Mouse (Mus musculus) kidney, adult 2 months (tissue): ENCODE data around the gene Angel2. TPM values are rescaled to one million over a fixed set of nuclear protein-coding genes. Genes with fewer than 3 reads are reported as not detected.

ENCODE experiments used
- DNase-seq: peaks from one replicate; pipeline ENCODE4 v3.0.0; 2021
- H3K27ac ChIP-seq: fragments of 200-500 bp; 2 replicates; pipeline ENCODE4 v1.5.1; 2012; ENCODE audit warnings: low read depth, low read length, control low read depth, inconsistent platforms; ENCODE audit not compliant: insufficient read depth
- H3K27me3 ChIP-seq: fragments of 200-500 bp; replicated peaks from 2 replicates; pipeline ENCODE4 v1.6.1; 2012; ENCODE audit warnings: mild to moderate bottlenecking, moderate library complexity, low read length, inconsistent platforms; ENCODE audit not compliant: control insufficient read depth, insufficient read depth
- H3K36me3 ChIP-seq: fragments of 200-500 bp; 2 replicates; pipeline ENCODE4 v1.6.1; 2012; ENCODE audit warnings: mild to moderate bottlenecking, moderate library complexity, low read length, inconsistent platforms; ENCODE audit not compliant: control insufficient read depth, insufficient read depth
- H3K4me1 ChIP-seq: fragments of 200-500 bp; 2 replicates; pipeline ENCODE4 v1.6.1; 2011; ENCODE audit warnings: low read length; ENCODE audit not compliant: control insufficient read depth, insufficient read depth
- H3K4me3 ChIP-seq: fragments of 200-500 bp; 2 replicates; pipeline ENCODE4 v1.5.1; 2011; ENCODE audit warnings: mild to moderate bottlenecking, low read depth, low read length, control low read depth; ENCODE audit not compliant: insufficient read depth
- CTCF ChIP-seq: fragments of 200-500 bp; conservative IDR thresholded peaks from 2 replicates; pipeline ENCODE4 v1.5.1; 2011; ENCODE audit warnings: low read depth, mild to moderate bottlenecking, control low read depth, low read length, moderate library complexity, mixed read lengths; ENCODE audit not compliant: insufficient read depth, insufficient read length
- POLR2A ChIP-seq: fragments of 200-500 bp; IDR thresholded peaks from one replicate; pipeline ENCODE4 v1.6.1; 2011; ENCODE audit warnings: low read depth, low read length, control low read depth
- WGBS: fragments of 180-500 bp; shearing (Covaris S2); methylation state at CpG from one replicate; pipeline ENCODE4 v1.1.7; 2018; 5-methylcytosine and 5-hydroxymethylcytosine counted together
- polyA plus RNA-seq: library from polyadenylated mRNA; depleted of rRNA; stranded (reverse); fragments of >200 nt; gene quantifications from 2 replicates; pipeline ENCODE4 v1.2.3, GENCODE M21; 2012

Gene Angel2
- polyA plus RNA-seq, 1 experiment, result 26.6 TPM

- no peaks in the 10 kb centered on the region for H3K27me3 ChIP-seq
- no peaks in the 10 kb centered on the region for H3K36me3 ChIP-seq
- H3K27ac ChIP-seq, result no peak overlapping the region
- DNase-seq, result no peak
- TF ChIP-seq CTCF (no peak), POLR2A (no peak)
- H3K4me1 ChIP-seq, result no peaks in the 10 kb centered on the region
- no peak overlapping the region for H3K4me3 ChIP-seq
- WGBS, result 68% methylated on average over 7 of the region's 7 CpGs
These were observed 47.8 kb downstream of the Angel2 start for GRCm38 (mm10) chr1:190972612-190973192.

GRCm38 (mm10) chr1:190974191-190974590 is 49.3 kb downstream of the Angel2 start:
- WGBS, result 88% methylated on average over 8 of the region's 8 CpGs
- Histone ChIP-seq H3K36me3 (no peaks in the 10 kb centered on the region), H3K27ac (no peak overlapping the region), H3K4me3 (no peak overlapping the region), H3K27me3 (no peaks in the 10 kb centered on the region), H3K4me1 (no peaks in the 10 kb centered on the region)
- TF ChIP-seq POLR2A (no peak), CTCF (no peak)
- no peak for DNase-seq

- Histone ChIP-seq H3K36me3 (no peaks in the 10 kb centered on the region), H3K27me3 (no peaks in the 10 kb centered on the region), H3K4me3 (no peak overlapping the region), H3K27ac (no peak overlapping the region), H3K4me1 (no peaks in the 10 kb centered on the region)
- WGBS, result 79% methylated on average over 1 of the region's 1 CpGs
- DNase-seq, result no peak
- TF ChIP-seq CTCF (no peak), POLR2A (no peak)
These were observed 49.9 kb downstream of the Angel2 start for GRCm38 (mm10) chr1:190974833-190975232.

- TF ChIP-seq POLR2A (no peak), CTCF (no peak)
- H3K4me3 ChIP-seq, result no peak overlapping the region
- 45% methylated on average over 11 of the region's 11 CpGs for WGBS
These were observed 52.1 kb downstream of the Angel2 start for GRCm38 (mm10) chr1:190976887-190977573.

DNA sequence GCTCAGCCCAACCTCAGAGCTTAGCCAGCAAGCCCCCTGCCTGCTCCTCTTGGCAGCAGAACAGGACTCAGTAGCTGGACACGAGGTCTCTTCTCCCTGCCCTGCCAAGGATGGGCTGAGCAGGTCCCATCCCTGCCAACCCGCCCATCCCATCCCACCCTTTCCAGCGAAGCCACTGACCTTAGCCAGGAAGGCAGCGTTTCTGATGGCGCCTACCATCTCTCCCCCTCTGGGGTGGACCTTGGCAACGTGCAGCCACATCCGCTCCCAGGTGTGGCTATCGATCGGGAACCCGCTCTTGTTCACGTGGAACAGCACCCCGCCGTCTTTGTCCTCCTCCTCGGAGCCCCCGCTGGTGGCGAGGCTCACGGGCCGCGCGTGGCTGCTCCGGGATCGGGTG is 53.1 kb downstream of the Angel2 start:
- no peaks in the 10 kb centered on the region for H3K27me3 ChIP-seq
- H3K4me1 ChIP-seq, result no peaks in the 10 kb centered on the region
- no peaks in the 10 kb centered on the region for H3K36me3 ChIP-seq
- 5% methylated on average over 22 of the region's 22 CpGs for WGBS
- no peak overlapping the region for H3K27ac ChIP-seq
- DNase-seq, result no peak
- no peak for TF ChIP-seq POLR2A
- H3K4me3 ChIP-seq, result peak overlapping the region; percentile 47

More at GRCm38 (mm10) chr1:190976887-190977573, 52.1 kb downstream of the Angel2 start:
- H3K4me1 ChIP-seq, result no peaks in the 10 kb centered on the region
- no peaks in the 10 kb centered on the region for H3K27me3 ChIP-seq
- no peak for DNase-seq
- no peak overlapping the region for H3K27ac ChIP-seq
- H3K36me3 ChIP-seq, result no peaks in the 10 kb centered on the region

DNA sequence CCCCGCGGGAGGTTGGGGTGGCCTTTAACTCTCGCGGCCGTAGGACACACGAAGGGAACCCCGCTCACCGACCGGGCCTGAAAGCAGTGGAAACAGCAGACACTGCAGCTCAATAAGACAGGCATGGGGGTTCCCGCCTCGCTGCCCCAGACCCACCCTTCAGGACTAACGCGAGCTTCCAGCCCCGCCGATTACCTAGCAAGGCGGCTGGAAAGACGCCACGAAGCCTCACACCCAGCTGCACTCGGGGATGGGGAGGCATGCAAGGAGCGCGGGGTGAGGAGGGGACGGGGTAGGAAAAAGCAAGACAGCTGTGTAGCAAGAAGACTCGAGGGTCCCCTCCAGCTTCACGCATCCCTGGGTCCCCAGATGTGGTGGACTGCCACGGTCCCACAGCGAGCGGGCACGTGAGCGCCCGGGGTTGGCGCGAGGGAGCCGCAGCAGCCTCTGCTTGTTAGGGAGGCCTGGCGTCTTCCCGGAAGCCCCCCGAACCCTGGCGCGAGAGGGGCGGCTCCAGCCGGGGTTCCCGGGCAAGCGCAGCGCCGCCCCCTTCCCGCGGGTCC is 53.7 kb downstream of the Angel2 start:
- H3K4me3 ChIP-seq, result peak overlapping the region; percentile 47
- H3K36me3 ChIP-seq, result no peaks in the 10 kb centered on the region
- no peak for TF ChIP-seq POLR2A
- no peaks in the 10 kb centered on the region for H3K4me1 ChIP-seq
- no peaks in the 10 kb centered on the region for H3K27me3 ChIP-seq
- WGBS, result 1% methylated on average over 46 of the region's 46 CpGs
- H3K27ac ChIP-seq, result no peak overlapping the region
- no peak for DNase-seq

- no peak within 1 kb of the TSS for H3K27ac ChIP-seq
- 1% methylated on average over 38 of the region's 38 CpGs for WGBS
- H3K27me3 ChIP-seq, result no peaks in the 10 kb centered on the region
- H3K4me3 ChIP-seq, result peak within 1 kb of the TSS; percentile 47
- peak; percentile 76 for DNase-seq
- no peaks in the 10 kb centered on the region for H3K36me3 ChIP-seq
- TF ChIP-seq CTCF (no peak), POLR2A (no peak)
- H3K4me1 ChIP-seq, result no peaks in the 10 kb centered on the region
These were observed 54.2 kb downstream of the Angel2 start, which contains the start of gene Vash2 for GRCm38 (mm10) chr1:190979100-190979563. TSS of gene Vash2 (minus strand) at chr1:190979296.
